Mouse (Mus musculus): Measurements from ENCODE around the gene Pcbp3. TPM values are rescaled to one million over a fixed set of nuclear protein-coding genes. Genes with fewer than 3 reads are reported as not detected.

Gene Pcbp3
- polyA plus RNA-seq, 1 experiment from 2014 or later: 55.3 TPM

DNA sequence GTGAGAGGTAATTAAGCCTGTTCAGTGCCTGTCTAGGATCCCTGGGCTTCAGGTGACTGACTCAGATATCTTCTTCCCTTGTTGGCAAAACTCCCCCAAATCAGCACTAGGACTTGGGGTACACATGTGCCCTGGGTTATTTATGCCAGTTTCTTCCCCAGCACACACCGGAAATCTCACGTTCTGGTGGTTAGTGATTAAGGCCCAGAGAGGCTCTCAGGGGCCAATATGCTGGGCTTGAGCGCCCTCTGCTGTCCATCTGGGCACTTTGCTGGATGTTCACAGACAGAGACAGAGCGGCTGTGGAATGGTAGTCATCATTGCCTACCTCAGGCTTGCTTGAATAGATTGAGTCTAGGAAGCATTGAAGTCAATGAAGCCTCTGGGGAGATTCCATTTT, 226.7 kb downstream of the Pcbp3 start:
- H3K27me3 ChIP-seq: no peaks in the 10 kb centered on the region
- H3K36me3 ChIP-seq: no peaks in the 10 kb centered on the region
- ATAC-seq: peak; percentile 77
- no peak overlapping the region for H3K27ac ChIP-seq
- peaks cover 23% of the 10 kb centered on the region for H3K4me1 ChIP-seq (replicated peaks)
- no peak overlapping the region for H3K4me3 ChIP-seq (replicated peaks)
- H3K9me3 ChIP-seq: no peaks in the 10 kb centered on the region
- H3K4me2 ChIP-seq (replicated peaks): no peak overlapping the region
- WGBS: 3% methylated on average over 4 of the region's 4 CpGs
- H3K9ac ChIP-seq (replicated peaks): no peak overlapping the region

DNA sequence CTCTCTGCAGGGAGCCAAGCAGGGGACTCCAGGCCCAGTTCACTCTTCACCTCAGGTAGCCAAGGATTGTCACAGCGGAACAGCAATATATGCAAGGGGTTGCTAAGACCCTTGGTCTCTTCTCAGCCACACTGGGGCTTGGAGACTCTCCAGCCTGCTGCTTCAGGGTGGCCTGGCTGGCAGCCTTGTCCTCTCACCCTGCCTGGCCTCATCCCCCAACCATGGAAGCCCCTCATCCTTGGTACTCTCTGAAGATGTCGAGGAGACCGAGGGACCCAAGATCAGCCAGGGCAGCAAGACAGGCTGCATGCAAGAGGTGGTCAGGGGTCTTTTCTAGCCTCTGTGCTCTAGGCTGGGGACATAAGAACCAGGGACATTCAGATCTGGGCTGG, 228.0 kb downstream of the Pcbp3 start:
- Histone ChIP-seq H3K4me1 (replicated peaks) (peaks cover 23% of the 10 kb centered on the region), H3K27ac (no peak overlapping the region), H3K9ac (replicated peaks) (0 out of 2 replicates have a peak overlapping the region, but pooled peaks have one; percentile 10), H3K9me3 (no peaks in the 10 kb centered on the region), H3K36me3 (no peaks in the 10 kb centered on the region), H3K4me3 (replicated peaks) (no peak overlapping the region; the same call in 1 of the 2 replicates), H3K4me2 (replicated peaks) (peak overlapping the region; percentile 31), H3K27me3 (no peaks in the 10 kb centered on the region)
- no peak; the same call in 1 of the 2 replicates for ATAC-seq
- 41% methylated on average over 3 of the region's 3 CpGs for WGBS

DNA sequence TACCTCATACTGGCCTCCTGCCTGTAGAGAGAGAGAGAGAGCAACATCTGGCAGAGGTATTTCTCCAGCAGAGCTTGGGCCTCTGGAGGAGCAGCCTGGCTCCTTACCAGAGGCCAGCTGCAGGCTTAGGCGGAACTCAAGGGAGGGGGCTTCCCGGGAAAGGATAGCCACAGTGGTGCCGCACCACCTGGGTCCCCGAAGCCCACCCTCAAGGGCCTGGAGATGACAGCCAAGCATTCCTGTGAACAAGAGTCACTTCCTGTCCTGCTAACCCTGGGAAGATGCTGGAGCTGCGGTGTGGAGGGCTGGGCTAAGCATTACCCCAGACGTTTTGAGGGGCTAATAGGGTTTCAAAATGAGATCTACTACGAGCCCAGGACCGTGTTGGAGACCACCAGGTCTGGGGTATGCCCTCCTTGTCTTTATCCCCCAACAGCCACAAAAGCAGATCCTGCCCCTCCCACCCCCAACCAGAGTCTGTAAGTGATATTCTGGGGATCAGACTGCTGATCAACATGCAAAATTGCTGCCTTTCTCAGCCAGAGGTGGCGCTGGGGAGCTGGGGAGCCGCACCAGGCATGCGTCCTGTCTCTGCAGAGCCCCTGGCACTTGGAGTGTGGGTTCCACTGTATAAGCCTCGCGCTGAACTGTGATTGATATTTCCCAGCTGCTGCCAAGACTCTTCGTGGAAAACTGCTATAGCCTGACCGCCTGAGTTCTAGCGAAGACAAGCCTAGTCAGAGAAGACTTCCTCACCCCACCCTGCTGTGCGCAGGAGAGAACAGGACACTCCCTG, 228.6 kb downstream of the Pcbp3 start:
- peak overlapping the region; percentile 31 for H3K4me2 ChIP-seq (replicated peaks)
- no peak overlapping the region for H3K27ac ChIP-seq
- peak; percentile 64 for ATAC-seq
- 15% methylated on average over 17 of the region's 17 CpGs for WGBS
- H3K4me3 ChIP-seq (replicated peaks): no peak overlapping the region; the same call in 1 of the 2 replicates
- no peaks in the 10 kb centered on the region for H3K9me3 ChIP-seq
- 0 out of 2 replicates have a peak overlapping the region, but pooled peaks have one; percentile 10 for H3K9ac ChIP-seq (replicated peaks)
- peaks cover 27% of the 10 kb centered on the region for H3K4me1 ChIP-seq (replicated peaks)
- no peaks in the 10 kb centered on the region for H3K36me3 ChIP-seq
- no peaks in the 10 kb centered on the region for H3K27me3 ChIP-seq

DNA sequence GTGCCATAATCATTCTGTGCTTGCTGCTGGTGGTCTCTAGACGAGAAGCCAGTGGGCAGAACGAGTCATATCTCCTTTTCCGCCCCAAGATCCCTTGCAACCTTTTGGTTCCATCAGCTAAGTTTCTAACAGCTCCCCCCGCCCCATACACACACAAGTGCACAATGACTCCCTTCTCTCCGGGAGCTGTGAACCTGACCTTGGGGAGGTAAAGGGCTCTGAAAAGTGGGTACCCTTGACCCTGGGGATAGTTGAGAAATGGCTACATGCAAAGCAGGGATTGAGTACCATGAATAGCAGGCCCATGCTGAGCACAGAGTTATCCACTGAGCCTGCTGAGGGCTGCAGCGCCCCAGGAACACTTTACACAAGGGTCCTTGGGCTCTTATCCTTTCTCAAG, 229.3 kb downstream of the Pcbp3 start:
- 65% methylated on average over 6 of the region's 6 CpGs for WGBS
- no peak overlapping the region for H3K27ac ChIP-seq
- H3K27me3 ChIP-seq: no peaks in the 10 kb centered on the region

DNA sequence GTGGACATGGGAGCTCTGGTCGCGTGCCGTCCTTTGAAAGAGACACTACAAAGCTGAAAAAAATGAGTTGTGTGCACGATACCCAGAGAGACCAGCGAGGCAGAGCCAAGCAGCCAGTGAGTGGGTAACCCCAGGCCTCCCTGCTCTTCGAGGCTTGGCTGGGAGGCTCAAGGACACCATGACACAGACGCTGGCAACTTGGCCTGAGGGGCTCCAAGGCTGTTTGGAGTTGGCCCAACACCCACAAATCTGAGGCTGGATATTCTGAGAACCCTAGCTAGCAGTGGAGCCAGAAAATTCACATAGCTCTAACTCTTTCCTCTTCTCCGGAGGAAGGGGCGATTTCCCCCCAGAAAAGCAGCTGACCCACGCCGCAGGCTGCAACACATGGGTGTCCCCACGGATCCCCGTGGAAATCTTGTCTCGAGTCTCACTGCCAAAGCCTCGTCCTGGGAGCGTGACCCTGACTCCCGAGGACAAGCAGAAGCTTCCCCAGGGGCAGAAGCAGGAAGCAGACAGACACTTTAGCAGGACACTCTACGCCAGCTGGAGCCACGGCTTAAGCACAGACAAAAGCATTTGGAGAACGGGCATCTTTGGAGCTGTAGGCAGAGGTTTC, 230.0 kb downstream of the Pcbp3 start:
- no peak for ATAC-seq
- 74% methylated on average over 20 of the region's 20 CpGs for WGBS

More for the DNA sequence above, 229.3 kb downstream of the Pcbp3 start:
- Histone ChIP-seq H3K4me2 (replicated peaks) (no peak overlapping the region), H3K9ac (replicated peaks) (0 out of 2 replicates have a peak overlapping the region, but pooled peaks have one; percentile 19), H3K4me1 (replicated peaks) (peaks cover 27% of the 10 kb centered on the region), H3K4me3 (replicated peaks) (no peak overlapping the region), H3K9me3 (no peaks in the 10 kb centered on the region), H3K36me3 (no peaks in the 10 kb centered on the region)
- ATAC-seq: no peak

DNA sequence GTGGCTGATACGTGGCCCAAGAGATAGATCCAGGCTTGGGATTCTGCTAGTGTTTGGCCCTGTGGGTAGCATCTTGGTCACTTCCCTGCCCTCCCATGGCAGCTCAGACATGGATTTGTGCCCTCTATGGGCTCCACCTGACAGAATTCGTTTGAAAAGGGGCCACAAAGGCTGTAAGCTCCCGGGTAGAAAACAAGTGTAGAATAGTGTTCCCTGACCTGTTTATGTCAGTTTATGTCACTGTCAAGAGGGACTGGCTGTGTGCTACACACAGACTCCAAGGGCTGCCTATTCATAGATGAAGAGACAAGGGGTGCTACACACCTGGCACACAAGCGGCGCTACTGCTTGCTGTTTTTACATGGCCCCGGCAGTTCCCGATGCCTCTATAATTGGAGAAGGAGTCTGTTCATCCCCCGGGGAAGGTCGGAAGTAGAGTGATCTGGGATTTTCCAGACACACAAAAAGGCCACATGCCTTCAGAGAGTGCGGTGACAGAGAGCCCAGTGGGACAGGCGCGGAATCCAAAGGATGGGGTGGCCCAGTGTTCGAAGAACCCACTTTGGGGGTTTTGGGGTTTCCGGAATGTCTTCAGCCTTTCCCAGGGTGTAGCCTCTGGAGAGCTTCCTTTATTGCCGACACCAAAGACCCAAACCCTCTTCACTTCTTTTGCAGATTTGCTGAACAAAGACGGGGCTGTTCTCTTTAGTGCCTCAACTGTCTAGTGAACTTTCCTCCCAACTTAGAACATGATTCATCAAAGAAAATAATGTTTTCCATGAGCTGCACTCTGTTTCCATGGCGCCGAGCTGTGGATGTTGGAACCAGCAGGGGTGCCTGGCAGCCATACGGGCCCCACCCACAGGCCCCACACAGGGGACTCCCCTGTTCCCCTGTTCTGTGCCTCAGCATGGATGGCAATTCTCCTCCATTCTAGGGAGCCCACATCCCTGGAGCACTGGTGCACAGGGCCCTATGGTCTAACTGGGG, 231.8 kb downstream of the Pcbp3 start:
- WGBS: 83% methylated on average over 19 of the region's 19 CpGs
- Histone ChIP-seq H3K9ac (replicated peaks) (no peak overlapping the region), H3K27me3 (no peaks in the 10 kb centered on the region), H3K9me3 (no peaks in the 10 kb centered on the region), H3K4me3 (replicated peaks) (no peak overlapping the region), H3K27ac (no peak overlapping the region), H3K36me3 (no peaks in the 10 kb centered on the region), H3K4me1 (replicated peaks) (peaks cover 27% of the 10 kb centered on the region), H3K4me2 (replicated peaks) (no peak overlapping the region)
- ATAC-seq: no peak

More for the DNA sequence above, 230.0 kb downstream of the Pcbp3 start:
- Histone ChIP-seq H3K4me3 (replicated peaks) (no peak overlapping the region), H3K4me1 (replicated peaks) (peaks cover 27% of the 10 kb centered on the region), H3K9me3 (no peaks in the 10 kb centered on the region), H3K27me3 (no peaks in the 10 kb centered on the region), H3K9ac (replicated peaks) (0 out of 2 replicates have a peak overlapping the region, but pooled peaks have one; percentile 19), H3K27ac (no peak overlapping the region), H3K36me3 (no peaks in the 10 kb centered on the region), H3K4me2 (replicated peaks) (no peak overlapping the region)

DNA sequence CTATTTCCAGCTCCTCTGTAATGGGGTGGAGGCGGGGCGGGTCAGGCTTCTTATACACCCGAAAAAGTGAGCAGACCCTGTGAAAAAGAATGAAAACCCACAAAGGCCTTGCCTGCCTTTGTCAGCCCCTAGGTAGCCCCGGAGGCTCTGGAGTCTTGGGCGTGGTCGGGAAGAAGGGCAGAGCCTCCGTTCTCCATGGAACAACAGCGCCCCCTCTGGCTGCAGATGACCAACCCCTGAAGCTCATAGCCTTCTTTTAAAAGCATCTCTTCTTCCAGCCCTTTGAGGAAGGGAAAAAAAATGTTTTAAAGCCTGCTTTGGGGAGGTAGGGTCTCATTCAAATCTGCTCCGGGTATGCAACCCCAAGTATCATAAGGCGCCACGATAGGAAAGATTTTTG, 233.3 kb downstream of the Pcbp3 start:
- H3K4me1 ChIP-seq (replicated peaks): peaks cover 24% of the 10 kb centered on the region
- ATAC-seq: no peak
- H3K9ac ChIP-seq (replicated peaks): no peak overlapping the region
- no peak overlapping the region for H3K4me3 ChIP-seq (replicated peaks)
- no peaks in the 10 kb centered on the region for H3K36me3 ChIP-seq
- 19% methylated on average over 11 of the region's 11 CpGs for WGBS
- no peak overlapping the region for H3K27ac ChIP-seq
- no peaks in the 10 kb centered on the region for H3K9me3 ChIP-seq
- H3K4me2 ChIP-seq (replicated peaks): no peak overlapping the region; the same call in 1 of the 2 replicates
- no peaks in the 10 kb centered on the region for H3K27me3 ChIP-seq

DNA sequence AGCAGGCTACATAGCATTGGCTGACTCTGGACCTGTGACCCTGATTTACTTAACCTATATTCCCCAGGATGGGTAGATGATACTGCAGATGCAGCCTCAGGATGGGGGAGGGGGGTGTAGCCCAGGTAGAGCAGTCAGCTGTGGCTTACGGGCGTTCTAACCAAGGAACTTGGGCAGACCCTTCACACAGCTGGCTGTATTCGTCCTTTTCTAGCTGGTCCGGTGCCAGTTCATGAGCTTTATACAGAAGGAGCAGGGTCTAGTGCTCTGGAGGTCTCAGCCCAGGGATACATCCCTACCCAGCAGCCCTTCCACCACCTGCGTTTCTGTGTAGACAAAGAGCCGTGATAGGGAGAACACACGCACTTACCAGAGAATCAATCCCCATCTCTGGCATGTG, 234.4 kb downstream of the Pcbp3 start:
- 96% methylated on average over 7 of the region's 7 CpGs for WGBS
- no peak overlapping the region for H3K4me2 ChIP-seq (replicated peaks)
- no peaks in the 10 kb centered on the region for H3K36me3 ChIP-seq
- no peaks in the 10 kb centered on the region for H3K9me3 ChIP-seq
- H3K4me1 ChIP-seq (replicated peaks): peaks cover 14% of the 10 kb centered on the region
- H3K27me3 ChIP-seq: no peaks in the 10 kb centered on the region
- H3K4me3 ChIP-seq (replicated peaks): no peak overlapping the region
- no peak overlapping the region for H3K27ac ChIP-seq
- no peak for ATAC-seq
- H3K9ac ChIP-seq (replicated peaks): no peak overlapping the region

DNA sequence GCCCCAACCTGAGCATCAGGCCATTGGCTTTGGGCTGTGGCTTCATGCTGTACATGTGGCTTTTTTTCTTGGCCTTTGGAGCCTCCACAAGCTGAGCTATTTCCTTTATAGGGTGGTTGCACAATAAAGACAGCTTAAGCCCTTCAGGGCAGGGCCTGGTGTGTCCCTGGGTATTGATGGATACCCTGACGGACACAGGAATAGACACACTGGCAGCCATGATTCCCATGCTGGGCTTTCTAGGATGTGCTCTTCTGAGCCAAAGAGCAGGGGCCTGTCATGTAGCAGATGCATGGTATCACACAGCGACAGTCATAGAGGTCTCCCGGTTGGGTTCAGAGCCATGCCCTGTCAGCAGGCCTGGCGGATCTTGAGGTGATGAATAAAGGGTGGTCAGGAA, 234.8 kb downstream of the Pcbp3 start:
- H3K9me3 ChIP-seq: no peaks in the 10 kb centered on the region
- H3K27me3 ChIP-seq: no peaks in the 10 kb centered on the region
- ATAC-seq: no peak
- H3K4me1 ChIP-seq (replicated peaks): peaks cover 9% of the 10 kb centered on the region; the same call in 1 of the 2 replicates
- H3K36me3 ChIP-seq: no peaks in the 10 kb centered on the region
- no peak overlapping the region for H3K4me2 ChIP-seq (replicated peaks)
- no peak overlapping the region for H3K4me3 ChIP-seq (replicated peaks)
- H3K27ac ChIP-seq: no peak overlapping the region
- 95% methylated on average over 4 of the region's 4 CpGs for WGBS
- H3K9ac ChIP-seq (replicated peaks): no peak overlapping the region

DNA sequence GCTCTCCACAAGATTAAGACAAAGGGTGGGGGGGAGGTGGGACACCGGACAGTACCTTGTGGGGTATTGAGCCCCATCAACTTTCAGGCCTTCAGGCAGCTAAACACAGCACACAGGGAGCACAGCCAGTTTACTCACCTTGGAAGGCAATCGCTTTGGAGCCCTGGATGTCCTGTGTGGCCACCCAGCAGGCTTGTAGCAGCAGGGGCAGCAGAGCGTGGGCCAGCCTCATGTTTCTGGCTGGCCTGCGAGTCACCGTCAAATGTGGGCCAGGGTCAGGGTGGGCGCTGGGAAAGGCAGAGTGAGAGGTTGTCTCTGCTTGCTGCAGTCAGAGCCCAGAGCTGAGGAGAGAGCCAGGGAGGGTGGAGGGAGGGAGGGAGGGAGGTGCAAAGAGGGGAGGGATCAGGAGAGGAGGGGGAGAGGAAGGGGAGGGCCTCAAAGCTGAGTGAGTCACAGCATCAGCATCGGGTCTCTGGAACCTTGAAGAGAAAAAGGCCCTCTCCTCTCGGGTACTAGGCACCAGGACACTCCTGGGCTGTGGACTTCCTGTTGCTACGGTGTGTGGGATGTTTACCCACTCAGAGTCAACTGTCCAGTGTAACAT, 235.9 kb downstream of the Pcbp3 start, which contains the start of gene Col6a1:
Gene Col6a1 (minus strand): TSS at position 487 of the 604 bp plus-strand sequence.
- Histone ChIP-seq H3K4me3 (replicated peaks) (no peak within 1 kb of the TSS), H3K27me3 (no peaks in the 10 kb centered on the region), H3K9ac (replicated peaks) (no peak within 1 kb of the TSS), H3K4me1 (replicated peaks) (0 out of 2 replicates have a peak, but pooled peaks cover 4% of the 10 kb centered on the region), H3K9me3 (no peaks in the 10 kb centered on the region), H3K27ac (no peak within 1 kb of the TSS), H3K4me2 (replicated peaks) (no peak within 1 kb of the TSS), H3K36me3 (no peaks in the 10 kb centered on the region)
- no peak for ATAC-seq
- WGBS: 29% methylated on average over 9 of the region's 9 CpGs

DNA sequence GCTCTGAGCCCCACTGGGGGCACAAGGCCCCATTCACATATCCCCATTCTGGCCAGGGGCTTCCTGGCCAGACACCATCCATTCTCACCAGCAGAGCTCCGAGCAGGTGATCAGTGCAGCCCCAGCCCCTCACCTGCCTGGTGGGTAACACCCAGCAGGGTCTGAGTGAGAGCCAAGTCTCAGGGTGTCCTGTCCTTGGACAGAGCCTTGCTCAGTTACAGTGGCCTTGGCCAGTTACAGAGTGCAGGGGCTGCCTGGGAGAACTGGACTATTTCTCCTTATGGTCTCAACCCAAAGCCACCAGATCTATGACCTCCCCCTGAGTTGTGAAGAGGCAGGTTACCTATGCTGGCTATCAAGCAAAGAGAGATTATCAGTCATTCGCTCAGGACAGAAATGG, 236.6 kb downstream of the Pcbp3 start:
- no peaks in the 10 kb centered on the region for H3K9me3 ChIP-seq
- H3K4me1 ChIP-seq (replicated peaks): 0 out of 2 replicates have a peak, but pooled peaks cover 4% of the 10 kb centered on the region
- no peak overlapping the region for H3K4me2 ChIP-seq (replicated peaks)
- no peak overlapping the region for H3K27ac ChIP-seq
- 93% methylated on average over 2 of the region's 2 CpGs for WGBS
- ATAC-seq: no peak
- H3K36me3 ChIP-seq: no peaks in the 10 kb centered on the region
- H3K27me3 ChIP-seq: no peaks in the 10 kb centered on the region
- H3K9ac ChIP-seq (replicated peaks): no peak overlapping the region
- H3K4me3 ChIP-seq (replicated peaks): no peak overlapping the region

All from midbrain, embryonic 13.5 days (tissue).